Mouse (Mus musculus) cerebellum, adult 11-12 months (tissue): Measurements from ENCODE around the gene Mospd3.

Experiments
- DNase-seq: peaks from one replicate; pipeline ENCODE4 v3.0.0; 2022

Mospd3 gene

GRCm38 (mm10) chr5:137570691-137571586, 29.9 kb downstream of the Mospd3 start:
- no peak for DNase-seq

GRCm38 (mm10) chr5:137570181-137570580, 30.7 kb downstream of the Mospd3 start:
- DNase-seq = no peak

GRCm38 (mm10) chr5:137569665-137570064, 31.2 kb downstream of the Mospd3 start, which contains the start of gene Tfr2:
Tfr2 (plus strand) TSS chr5:137569840.
- no peak for DNase-seq

GRCm38 (mm10) chr5:137569031-137569430, 31.8 kb downstream of the Mospd3 start:
- DNase-seq = no peak

- DNase-seq = no peak
Observed at GRCm38 (mm10) chr5:137568223-137568798, 32.5 kb downstream of the Mospd3 start.

GRCm38 (mm10) chr5:137566416-137566815, 34.4 kb downstream of the Mospd3 start:
- no peak for DNase-seq

GRCm38 (mm10) chr5:137565744-137566143, 35.1 kb downstream of the Mospd3 start:
- no peak for DNase-seq

- no peak for DNase-seq
Observed at GRCm38 (mm10) chr5:137562965-137563364, 37.9 kb downstream of the Mospd3 start.

- no peak for DNase-seq
Observed at GRCm38 (mm10) chr5:137561556-137561955, 39.3 kb downstream of the Mospd3 start.

GRCm38 (mm10) chr5:137553898-137554297, 47.0 kb downstream of the Mospd3 start:
- peak; percentile 52 for DNase-seq

- peak; percentile 94 for DNase-seq
Observed at GRCm38 (mm10) chr5:137553411-137553837, 47.4 kb downstream of the Mospd3 start, which contains the start of gene Actl6b. Actl6b (plus strand) TSS chr5:137553517.

GRCm38 (mm10) chr5:137553000-137553399, 47.9 kb downstream of the Mospd3 start:
- no peak for DNase-seq

GRCm38 (mm10) chr5:137551119-137551518, 49.7 kb downstream of the Mospd3 start:
- peak; percentile 26 for DNase-seq

- no peak for DNase-seq
Observed at GRCm38 (mm10) chr5:137549840-137550239, 51.0 kb downstream of the Mospd3 start.
